Mouse (Mus musculus): Measurements from ENCODE around the gene Naa40.
A peak's percentile ranks its signal among the peaks of the same experiment; 100 is the strongest.

Naa40 gene

GRCm38 (mm10) chr19:7265478-7266191 lies 24.7 kb upstream of the Naa40 start:
- no peak for DNase-seq (ENCODE audit: low spot score in 2 of 2)

DNA sequence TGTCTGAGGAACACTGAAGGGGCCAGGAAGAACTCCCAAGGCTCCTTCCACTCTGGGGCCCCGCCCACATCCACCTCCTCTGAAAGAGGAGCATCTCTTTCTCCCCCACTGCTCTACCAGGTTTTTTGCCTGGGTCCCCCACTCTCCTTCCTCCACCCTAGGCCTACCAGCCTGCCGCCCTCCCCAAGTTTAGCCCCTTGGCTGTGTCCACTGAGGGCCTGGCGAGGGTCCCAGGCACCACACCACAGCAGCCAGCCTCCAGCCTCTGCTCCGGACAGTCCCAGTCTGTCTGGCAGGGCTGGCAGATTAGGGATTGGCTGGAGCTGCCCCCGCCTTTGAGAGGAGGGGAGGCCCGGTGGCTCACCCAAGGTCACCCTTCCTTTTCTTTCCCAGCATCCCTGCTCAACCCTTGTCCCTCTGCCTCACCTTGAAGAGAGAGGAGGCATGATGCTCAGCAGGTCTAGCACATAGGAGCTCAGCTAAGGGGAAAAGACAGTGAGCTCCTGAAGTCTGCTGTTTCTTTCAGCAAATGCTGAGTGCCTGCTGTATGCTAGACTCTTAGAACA lies 23.9 kb upstream of the Naa40 start:
- no peak for DNase-seq (ENCODE audit: low spot score in 2 of 2)

DNA sequence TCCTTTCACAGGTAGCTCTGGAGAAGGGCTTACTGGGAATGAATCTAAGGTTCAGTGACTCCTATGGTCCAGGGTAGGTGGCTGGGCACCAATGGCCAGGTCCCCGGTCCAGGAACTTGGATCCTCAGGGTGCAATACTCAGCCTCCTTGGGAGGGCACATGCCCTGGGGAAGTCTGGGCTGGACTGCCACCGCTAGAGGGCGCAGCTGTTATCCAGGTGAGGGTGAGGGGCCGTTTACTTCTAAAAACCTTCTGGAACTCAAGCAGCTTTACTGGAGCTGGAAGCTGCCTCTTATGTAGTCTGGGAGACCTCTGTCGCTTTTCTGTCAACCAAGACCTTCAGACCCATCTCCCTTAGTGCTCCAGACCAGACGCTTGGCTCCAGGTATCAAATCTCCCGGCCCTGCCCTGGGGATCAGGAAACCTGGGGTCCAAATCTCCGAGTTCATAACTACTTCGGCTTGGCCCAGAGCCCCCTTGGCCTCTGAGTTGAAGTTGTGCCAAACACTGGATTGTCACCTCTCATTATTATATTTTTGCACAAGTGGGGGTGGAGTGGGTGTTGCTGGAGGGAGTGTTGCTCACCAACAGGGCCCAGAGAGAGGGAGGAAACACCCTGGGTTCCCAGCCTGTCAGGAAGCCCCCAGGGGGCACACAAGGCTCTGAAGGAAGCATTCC lies 23.2 kb upstream of the Naa40 start:
- peak in 1 of 2 experiments; percentile 83 for DNase-seq (ENCODE audit: low spot score in 2 of 2)

GRCm38 (mm10) chr19:7262592-7262991 lies 21.6 kb upstream of the Naa40 start:
- no peak for DNase-seq (ENCODE audit: low spot score in 2 of 2)

DNA sequence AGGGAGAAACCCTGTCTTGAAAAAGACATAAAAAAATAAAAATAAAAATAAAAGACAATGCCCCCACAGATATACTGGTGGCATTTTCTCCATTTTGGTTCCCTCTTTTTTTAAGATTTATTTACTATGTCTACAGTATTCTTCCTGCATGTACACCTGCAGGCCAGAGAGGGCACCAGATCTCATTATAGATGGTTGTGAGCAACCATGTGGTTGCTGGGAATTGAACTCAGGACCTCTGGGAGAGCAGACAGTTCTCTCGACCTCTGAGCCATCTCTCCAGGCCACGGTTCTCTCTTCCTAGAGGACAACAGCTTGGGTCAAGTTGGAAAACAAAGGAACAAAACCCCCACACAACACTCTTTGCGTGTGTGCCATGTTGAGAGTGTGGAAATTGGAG lies 21.0 kb upstream of the Naa40 start:
- no peak for DNase-seq (ENCODE audit: low spot score in 2 of 2)

DNA sequence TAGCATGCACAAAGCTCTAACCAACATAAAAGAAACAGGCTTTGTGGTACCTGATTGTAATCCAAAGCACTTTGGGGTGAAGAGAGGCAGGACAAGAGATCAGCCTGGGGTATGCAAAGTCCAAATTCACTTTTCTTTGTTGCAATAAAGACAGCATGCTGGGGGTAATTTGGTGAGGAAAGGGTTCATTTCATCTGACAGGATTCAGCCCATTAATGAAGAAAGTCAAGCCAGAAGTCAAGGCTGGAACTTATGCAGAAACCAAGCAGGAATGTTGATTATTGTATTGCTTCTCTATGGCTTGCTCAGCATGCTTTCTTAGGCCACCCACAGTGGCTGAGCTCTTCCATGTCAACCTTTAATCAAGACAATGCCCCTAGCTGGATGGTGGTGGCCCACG lies 20.5 kb upstream of the Naa40 start:
- DNase-seq (ENCODE audit: low spot score in 2 of 2) = no peak

GRCm38 (mm10) chr19:7257881-7258280 lies 16.9 kb upstream of the Naa40 start:
- DNase-seq (ENCODE audit: low spot score in 2 of 2) = no peak

- no peak for DNase-seq (ENCODE audit: low spot score in 2 of 2)
Measured at GRCm38 (mm10) chr19:7246021-7246420, 5.0 kb upstream of the Naa40 start.

DNA sequence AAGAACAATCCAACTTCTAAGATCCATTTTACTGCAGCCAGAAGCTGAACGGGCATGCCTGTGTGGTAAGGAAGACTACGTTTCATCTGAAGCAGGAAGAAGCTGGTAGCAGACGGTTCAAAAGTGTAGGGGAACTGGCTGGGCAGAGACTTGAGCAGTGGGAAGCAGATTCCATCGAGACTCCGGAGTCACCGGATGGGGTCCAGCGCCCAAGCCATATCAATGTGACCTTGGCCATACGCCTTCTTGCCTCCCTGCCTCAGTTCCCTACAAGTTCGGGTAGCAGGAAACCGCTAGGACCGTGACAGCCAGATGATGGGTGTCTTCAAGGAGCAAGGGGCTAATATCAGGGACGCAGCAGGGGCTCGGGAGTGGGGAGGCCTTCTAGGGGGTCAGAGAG lies 692 bp downstream of the Naa40 start:
- no peak for DNase-seq (ENCODE audit: low spot score in 2 of 2)

DNA sequence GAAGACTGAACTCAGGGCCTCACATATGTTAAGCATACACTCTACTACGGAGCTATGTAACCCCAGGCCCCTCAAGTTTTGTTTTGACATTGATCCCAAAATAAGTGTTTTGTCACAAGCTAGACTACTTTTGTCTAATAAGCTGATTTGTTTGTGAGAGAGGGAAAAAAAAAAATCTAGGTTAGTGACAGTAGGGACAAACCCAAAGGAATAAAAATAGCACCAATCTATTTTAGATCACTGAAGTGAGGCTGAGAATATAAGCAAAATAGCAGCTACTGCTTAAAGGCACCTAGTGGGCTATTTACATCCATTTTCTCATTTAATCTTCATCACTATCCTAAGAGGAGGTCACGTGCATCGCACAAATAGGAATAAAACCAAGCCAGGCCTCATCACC lies 1.4 kb downstream of the Naa40 start:
- DNase-seq (ENCODE audit: low spot score in 2 of 2) = no peak

- DNase-seq (ENCODE audit: low spot score in 2 of 2) = no peak
Measured at GRCm38 (mm10) chr19:7236742-7237141, 4.2 kb downstream of the Naa40 start.

- no peak for DNase-seq (ENCODE audit: low spot score in 2 of 2)
Measured at GRCm38 (mm10) chr19:7236011-7236410, 5.0 kb downstream of the Naa40 start.

DNA sequence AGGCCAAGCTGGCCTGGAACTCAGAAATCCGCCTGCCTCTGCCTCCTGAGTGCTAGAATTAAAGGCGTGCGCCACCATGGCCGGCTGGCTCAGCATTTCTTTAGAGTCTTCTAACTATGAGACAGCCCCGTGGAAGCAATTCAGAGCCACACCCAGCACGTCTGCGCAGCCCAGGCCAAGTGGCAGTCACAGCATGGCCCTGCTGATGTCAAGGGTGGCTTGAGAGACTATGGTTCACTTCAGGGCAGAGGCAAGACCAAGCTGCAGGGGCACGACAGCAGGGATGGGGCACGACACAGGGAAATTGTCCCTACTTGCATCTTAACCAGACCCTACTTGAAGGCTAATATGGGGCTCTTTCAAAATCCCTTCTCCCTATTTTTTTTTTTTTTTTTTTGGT lies 5.5 kb downstream of the Naa40 start:
- DNase-seq (ENCODE audit: low spot score in 2 of 2) = no peak

- DNase-seq (ENCODE audit: low spot score in 2 of 2) = peak; percentile 55 to 89
Measured at GRCm38 (mm10) chr19:7234537-7235221, 6.3 kb downstream of the Naa40 start.

- no peak for DNase-seq (ENCODE audit: low spot score in 2 of 2)
Measured at GRCm38 (mm10) chr19:7226511-7226914, 14.5 kb downstream of the Naa40 start.

DNA sequence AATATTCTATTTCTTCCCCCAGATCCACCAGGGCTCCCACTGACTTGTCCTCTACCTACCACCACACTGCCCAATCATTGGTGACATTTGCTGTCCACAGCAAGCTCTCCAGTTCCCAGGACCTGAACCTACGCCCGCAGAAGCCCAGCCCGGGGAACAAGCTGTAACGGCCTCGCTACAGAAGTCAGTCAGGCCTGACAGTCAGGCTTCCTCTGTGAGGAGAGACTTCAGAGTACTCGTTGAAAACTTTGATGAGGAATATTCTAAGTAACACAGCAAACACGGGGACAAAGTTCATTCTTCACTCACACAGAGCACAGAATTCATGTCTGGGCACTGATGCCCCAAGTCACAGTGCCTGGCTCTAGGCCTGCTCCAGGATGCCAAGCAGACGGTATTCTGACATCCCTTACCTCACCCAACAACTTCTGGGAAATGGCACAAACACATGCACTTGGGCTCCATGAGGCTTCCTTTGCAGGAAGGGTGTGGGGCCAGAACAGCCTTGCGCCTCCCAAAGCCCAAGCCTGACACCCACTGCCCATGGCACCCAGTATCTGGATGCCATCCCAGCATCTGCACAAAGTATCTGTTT lies 15.8 kb downstream of the Naa40 start:
- DNase-seq (ENCODE audit: low spot score in 2 of 2) = no peak

DNA sequence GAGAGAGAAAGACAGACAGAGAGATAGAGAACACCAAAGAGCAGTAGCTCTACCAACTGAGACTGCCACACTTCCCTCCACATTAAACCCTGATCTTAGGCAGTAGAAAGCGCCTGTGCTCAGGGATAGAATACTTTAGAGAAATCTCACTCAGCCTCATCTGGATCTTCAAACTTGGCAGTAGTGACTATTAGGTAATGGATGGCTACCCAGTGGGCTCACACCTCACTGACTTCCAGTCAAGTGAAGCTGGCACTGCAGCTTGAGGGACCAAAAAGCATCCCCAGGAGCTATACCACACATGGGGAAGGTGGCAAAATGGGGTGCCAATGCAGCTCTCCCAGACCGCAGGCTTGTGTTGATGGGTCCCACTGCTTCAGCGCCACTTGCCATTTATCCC lies 16.7 kb downstream of the Naa40 start:
- no peak for DNase-seq (ENCODE audit: low spot score in 2 of 2)

- DNase-seq (ENCODE audit: low spot score in 2 of 2) = no peak
Measured at GRCm38 (mm10) chr19:7223488-7223887, 17.5 kb downstream of the Naa40 start.

DNA sequence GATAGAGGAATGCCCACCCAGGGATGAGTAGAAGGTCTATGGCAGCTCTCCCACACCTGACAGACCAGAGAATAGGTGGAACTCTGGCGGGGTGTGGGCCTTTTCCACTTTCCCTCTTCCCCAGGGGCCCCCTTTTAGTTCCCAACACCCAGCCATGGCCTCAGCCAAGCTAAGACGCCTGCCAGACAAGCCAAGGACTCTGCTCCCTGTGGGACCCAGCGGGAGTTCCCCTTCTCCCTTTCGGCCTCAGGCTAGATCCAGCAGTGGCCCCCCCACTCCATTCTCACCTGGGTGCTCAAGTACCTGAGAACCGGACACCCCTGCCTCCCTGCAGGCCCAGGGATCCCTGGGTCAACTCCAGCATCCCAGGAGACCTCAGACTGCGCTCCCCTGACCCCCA lies 18.8 kb downstream of the Naa40 start:
- DNase-seq (ENCODE audit: low spot score in 2 of 2) = no peak

GRCm38 (mm10) chr19:7218753-7219152 lies 22.2 kb downstream of the Naa40 start:
- DNase-seq (ENCODE audit: low spot score in 2 of 2) = no peak

- DNase-seq (ENCODE audit: low spot score in 2 of 2) = no peak
Measured at GRCm38 (mm10) chr19:7217926-7218267, 23.1 kb downstream of the Naa40 start.

GRCm38 (mm10) chr19:7217162-7217925 lies 23.6 kb downstream of the Naa40 start, which contains the start of gene Cox8a:
Cox8a (minus strand) TSS chr19:7217616.
- DNase-seq (ENCODE audit: low spot score in 2 of 2) = peak; percentile 96 to 98
